Mouse (Mus musculus): Measurements from ENCODE around the gene Slc46a3. TPM values are rescaled to one million over a fixed set of nuclear protein-coding genes. Genes with fewer than 3 reads are reported as not detected.
A peak's percentile ranks its signal among the peaks of the same experiment; 100 is the strongest.

The Slc46a3 gene
- total and polyA plus RNA-seq, 3 experiments = 4.8 to 6.6 (median 6.5) TPM

DNA sequence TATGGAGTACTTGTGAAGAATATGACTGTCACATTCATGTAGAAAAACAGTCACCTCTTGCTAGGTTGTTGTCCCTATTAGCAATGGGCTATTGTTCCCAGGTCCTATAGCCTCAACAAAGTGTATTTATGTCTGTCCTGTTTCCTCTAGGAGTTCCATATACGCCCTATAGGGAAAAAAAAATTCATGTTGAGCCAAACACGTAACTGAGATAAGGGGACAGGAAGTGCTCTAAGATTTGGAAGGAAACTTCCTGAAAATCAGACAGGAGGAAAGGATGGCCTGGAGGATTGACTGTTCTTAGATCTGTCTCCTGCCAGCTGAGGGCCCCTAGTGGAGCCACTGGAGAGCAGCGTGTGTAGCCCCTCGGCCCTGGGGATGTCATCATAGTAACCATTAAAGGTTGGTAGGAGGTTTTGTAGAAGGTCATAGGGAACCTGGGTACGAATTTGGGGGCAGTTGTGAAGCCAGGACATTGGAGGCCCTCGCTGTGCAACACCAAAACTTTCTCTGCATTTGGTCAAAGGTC lies 20.5 kb upstream of the Slc46a3 start:
- dilution Hi-C loops (cut with MboI; ENCODE audit: extremely low pct_ligation_motif_present, extremely low pct_unique_long_range_greater_than_20kb, low sequenced_read_pairs) = no loop called here
- no peak overlapping the region for H3K9ac ChIP-seq (ENCODE audit: insufficient read depth, low read depth)
- no peaks in the 10 kb centered on the region for H3K27me3 ChIP-seq (replicated peaks)
- TF ChIP-seq ETS1 (conservative IDR thresholded peaks at IDR 0.05; ENCODE audit: low read depth, low read length) (no peak), EP300 (IDR thresholded peaks at IDR 0.05; ENCODE audit: low read length) (no peak), RAD21 (IDR thresholded peaks at IDR 0.05; ENCODE audit: low read depth, low read length) (peak; percentile 31), SMC3 (IDR thresholded peaks at IDR 0.05; ENCODE audit: low read depth, low read length) (peak; percentile 21), CTCF (conservative IDR thresholded peaks at IDR 0.05 in 1 of 2, IDR thresholded peaks at IDR 0.05 in 1 of 2; ENCODE audit: low read depth in 2 of 2, low read length in 2 of 2) (peak in 1 of 2 experiments; percentile 30; a peak in 2 of 4 replicates)
- peaks cover 3% of the 10 kb centered on the region for H3K9me3 ChIP-seq (replicated peaks; ENCODE audit: low read length)
- H3K36me3 ChIP-seq (replicated peaks in 1 of 2; ENCODE audit: control insufficient read depth in 1 of 2, insufficient read depth in 1 of 2, low read length in 1 of 2) = no peaks in the 10 kb centered on the region
- no peaks in the 10 kb centered on the region for H3K79me2 ChIP-seq (replicated peaks; ENCODE audit: control insufficient read depth, extremely low read depth, insufficient read depth, poor library complexity, severe bottlenecking)
- H3K4me2 ChIP-seq (ENCODE audit: insufficient read depth, low read depth, poor library complexity, severe bottlenecking) = no peak overlapping the region
- in situ Hi-C loops (cut with MboI; ENCODE audit: low pct_ligation_motif_present, low pct_unique_long_range_greater_than_20kb, low sequenced_read_pairs) = no loop called here
- no peak overlapping the region for H3K4me3 ChIP-seq (replicated peaks in 1 of 3; ENCODE audit: low read depth in 2 of 3, low read length in 2 of 3, poor library complexity in 1 of 3)
- DNase-seq (ENCODE audit: extremely low read depth) = peak; percentile 12
- no peak overlapping the region for H3K27ac ChIP-seq (ENCODE audit: insufficient read depth, low read depth)
- H3K4me1 ChIP-seq (ENCODE audit: control insufficient read depth in 1 of 2, insufficient read depth in 2 of 2) = peaks cover 0 to 19% of the 10 kb centered on the region in 2 experiments; a peak in 2 of 4 replicates

GRCm38 (mm10) chr5:147913241-147913842 lies 18.7 kb upstream of the Slc46a3 start:
- dilution Hi-C loops (cut with MboI; ENCODE audit: extremely low pct_ligation_motif_present, extremely low pct_unique_long_range_greater_than_20kb, low sequenced_read_pairs) = no loop called here
- no peak overlapping the region for H3K27ac ChIP-seq (ENCODE audit: insufficient read depth, low read depth)
- no peak for DNase-seq (ENCODE audit: extremely low read depth)
- no peak for TF ChIP-seq ZKSCAN1 (IDR thresholded peaks at IDR 0.05; ENCODE audit: borderline replicate concordance, low read depth, low read length)
- TF ChIP-seq TBP (conservative IDR thresholded peaks at IDR 0.05; ENCODE audit: low read depth, low read length) = no peak
- no peak for TF ChIP-seq BHLHE40 (IDR thresholded peaks at IDR 0.05; ENCODE audit: low read depth, low read length)
- no peak for TF ChIP-seq MAX (IDR thresholded peaks at IDR 0.05; ENCODE audit: low read length)
- TF ChIP-seq TCF12 (IDR thresholded peaks at IDR 0.05; ENCODE audit: low read depth, low read length) = no peak
- TF ChIP-seq MAFK (IDR thresholded peaks at IDR 0.05; ENCODE audit: insufficient replicate concordance, low read length) = no peak
- TF ChIP-seq MAZ (IDR thresholded peaks at IDR 0.05; ENCODE audit: low read depth, low read length) = no peak
- no peak for TF ChIP-seq ELF1 (IDR thresholded peaks at IDR 0.05; ENCODE audit: low read depth, low read length)
- no peak for TF ChIP-seq CHD2 (IDR thresholded peaks at IDR 0.05; ENCODE audit: low read length)
- TF ChIP-seq GABPA (IDR thresholded peaks at IDR 0.05; ENCODE audit: insufficient replicate concordance, low read depth, low read length) = no peak
- TF ChIP-seq EP300 (IDR thresholded peaks at IDR 0.05; ENCODE audit: low read length) = no peak
- TF ChIP-seq MYC (IDR thresholded peaks at IDR 0.05; ENCODE audit: low read depth, low read length) = no peak
- no peak for TF ChIP-seq CHD1 (IDR thresholded peaks at IDR 0.05; ENCODE audit: low read depth, low read length)
- peaks cover 0 to 19% of the 10 kb centered on the region in 2 experiments; a peak in 2 of 4 replicates for H3K4me1 ChIP-seq (ENCODE audit: control insufficient read depth in 1 of 2, insufficient read depth in 2 of 2)
- no peak overlapping the region for H3K4me3 ChIP-seq (replicated peaks in 1 of 3; ENCODE audit: low read depth in 2 of 3, low read length in 2 of 3, poor library complexity in 1 of 3)
- no peaks in the 10 kb centered on the region for H3K79me2 ChIP-seq (replicated peaks; ENCODE audit: control insufficient read depth, extremely low read depth, insufficient read depth, poor library complexity, severe bottlenecking)
- H3K9me3 ChIP-seq (replicated peaks; ENCODE audit: low read length) = peaks cover 3% of the 10 kb centered on the region
- H3K9ac ChIP-seq (ENCODE audit: insufficient read depth, low read depth) = no peak overlapping the region
- in situ Hi-C loops (cut with MboI; ENCODE audit: low pct_ligation_motif_present, low pct_unique_long_range_greater_than_20kb, low sequenced_read_pairs) = no loop called here
- no peaks in the 10 kb centered on the region for H3K36me3 ChIP-seq (replicated peaks in 1 of 2; ENCODE audit: control insufficient read depth in 1 of 2, insufficient read depth in 1 of 2, low read length in 1 of 2)
- no peaks in the 10 kb centered on the region for H3K27me3 ChIP-seq (replicated peaks)
- no peak overlapping the region for H3K4me2 ChIP-seq (ENCODE audit: insufficient read depth, low read depth, poor library complexity, severe bottlenecking)
